Mouse (Mus musculus) layer of hippocampus, adult 9-11 months (tissue): ENCODE data around the gene Rdh7.
"Not testable (repeated sequence)": the region's sequence is repeated elsewhere in the genome, so short reads cannot be mapped to it uniquely, and the experiment has no call there.

ENCODE experiments used
- DNase-seq: peaks from one replicate; pipeline ENCODE4 v3.0.0; 2022

Gene Rdh7

GRCm38 (mm10) chr10:127893163-127894022 lies 4.8 kb upstream of the Rdh7 start:
- DNase-seq = not testable (repeated sequence)

- no peak for DNase-seq
These were observed 2.9 kb upstream of the Rdh7 start for GRCm38 (mm10) chr10:127891481-127891880.

- DNase-seq = no peak
These were observed 1.6 kb downstream of the Rdh7 start for GRCm38 (mm10) chr10:127886971-127887370.

- DNase-seq = no peak
These were observed 2.1 kb downstream of the Rdh7 start for GRCm38 (mm10) chr10:127886551-127886950.

- no peak for DNase-seq
These were observed 7.6 kb downstream of the Rdh7 start for GRCm38 (mm10) chr10:127881041-127881440.

- no peak for DNase-seq
These were observed 9.4 kb downstream of the Rdh7 start for GRCm38 (mm10) chr10:127879155-127879688.

GRCm38 (mm10) chr10:127878262-127879057 lies 10.2 kb downstream of the Rdh7 start:
- no peak for DNase-seq

GRCm38 (mm10) chr10:127877681-127878080 lies 10.9 kb downstream of the Rdh7 start:
- DNase-seq = no peak

- no peak for DNase-seq
These were observed 16.1 kb downstream of the Rdh7 start for GRCm38 (mm10) chr10:127872484-127872883.

GRCm38 (mm10) chr10:127866232-127866631 lies 22.4 kb downstream of the Rdh7 start, which contains the start of gene Rdh16f2:
Gene Rdh16f2, plus strand, starts transcription at chr10:127866474.
- DNase-seq = no peak

- DNase-seq = no peak
These were observed 23.7 kb downstream of the Rdh7 start for GRCm38 (mm10) chr10:127864931-127865330.

GRCm38 (mm10) chr10:127856376-127856775 lies 32.2 kb downstream of the Rdh7 start:
- DNase-seq = peak; percentile 19

GRCm38 (mm10) chr10:127849628-127850027 lies 39.0 kb downstream of the Rdh7 start, which contains the start of gene Rdh19:
Gene Rdh19, plus strand, starts transcription at chr10:127849928.
- no peak for DNase-seq

- no peak for DNase-seq
These were observed 40.5 kb downstream of the Rdh7 start for GRCm38 (mm10) chr10:127848089-127848488.

- not testable (repeated sequence) for DNase-seq
These were observed 42.7 kb downstream of the Rdh7 start for GRCm38 (mm10) chr10:127845945-127846344.

GRCm38 (mm10) chr10:127840776-127841175 lies 47.8 kb downstream of the Rdh7 start:
- no peak for DNase-seq

- peak; percentile 17 for DNase-seq
These were observed 50.1 kb downstream of the Rdh7 start for GRCm38 (mm10) chr10:127838539-127838938.

- not testable (repeated sequence) for DNase-seq
These were observed 50.8 kb downstream of the Rdh7 start for GRCm38 (mm10) chr10:127837793-127838192.

- no peak for DNase-seq
These were observed 53.3 kb downstream of the Rdh7 start for GRCm38 (mm10) chr10:127835292-127835691.

- DNase-seq = not testable (repeated sequence)
These were observed 54.4 kb downstream of the Rdh7 start for GRCm38 (mm10) chr10:127834186-127834585.
